In genomic region chr9:63721573-63722275, GRCm38 (mm10) we compare ENCODE assay signal across 8 mouse cellular contexts. TPM values are rescaled to one million over a fixed set of nuclear protein-coding genes. Genes with fewer than 3 reads are reported as not detected.
DNase-seq lines count a peak whose midpoint lies in the region; ATAC-seq and TF ChIP-seq lines count a peak whose summit lies in the region.

No protein-coding gene starts in this region.

- no peak overlapping the region for H3K4me2 ChIP-seq in intestine, embryonic 15.5 days (replicated peaks)
- H3K4me2 ChIP-seq in intestine, postnatal 0 days (replicated peaks; ENCODE audit: low read depth), result no peak overlapping the region
- no peak overlapping the region for H3K4me2 ChIP-seq in liver, embryonic 13.5 days

- H3K9ac ChIP-seq in intestine, embryonic 15.5 days, result no peak overlapping the region
- H3K9ac ChIP-seq in intestine, postnatal 0 days (ENCODE audit: low read depth, low read length), result no peak overlapping the region
- H3K9ac ChIP-seq in liver, embryonic 13.5 days, result no peak overlapping the region

- H3K36me3 ChIP-seq in intestine, embryonic 15.5 days, result no peaks in the 10 kb centered on the region
- peaks cover 3% of the 10 kb centered on the region; the same call in 1 of the 2 replicates for H3K36me3 ChIP-seq in intestine, postnatal 0 days (ENCODE audit: control insufficient read depth, insufficient read depth)
- no peaks in the 10 kb centered on the region for H3K36me3 ChIP-seq in liver, embryonic 13.5 days

- H3K9me3 ChIP-seq in intestine, embryonic 15.5 days, result no peaks in the 10 kb centered on the region
- no peaks in the 10 kb centered on the region for H3K9me3 ChIP-seq in intestine, postnatal 0 days (ENCODE audit: control insufficient read depth)
- no peaks in the 10 kb centered on the region for H3K9me3 ChIP-seq in liver, embryonic 13.5 days (replicated peaks)

- no peak overlapping the region for H3K4me3 ChIP-seq in intestine, embryonic 15.5 days (replicated peaks)
- H3K4me3 ChIP-seq in intestine, postnatal 0 days (ENCODE audit: low read depth, low read length), result no peak overlapping the region
- H3K4me3 ChIP-seq in liver, embryonic 13.5 days (replicated peaks), result no peak overlapping the region

- H3K27me3 ChIP-seq in intestine, embryonic 15.5 days (replicated peaks), result no peaks in the 10 kb centered on the region
- H3K27me3 ChIP-seq in intestine, postnatal 0 days (replicated peaks; ENCODE audit: control insufficient read depth, insufficient read depth, low read length), result no peaks in the 10 kb centered on the region
- H3K27me3 ChIP-seq in liver, embryonic 13.5 days, result no peaks in the 10 kb centered on the region

- H3K27ac ChIP-seq in intestine, embryonic 15.5 days, result 0 out of 2 replicates have a peak overlapping the region, but pooled peaks have one; percentile 1
- H3K27ac ChIP-seq in intestine, postnatal 0 days (ENCODE audit: low read depth, low read length), result no peak overlapping the region
- peak overlapping the region; percentile 15 for H3K27ac ChIP-seq in liver, embryonic 13.5 days

- TF ChIP-seq CTCF in intestine, postnatal 0 days (IDR thresholded peaks at IDR 0.05; ENCODE audit: low read depth), result no peak

- peaks cover 58% of the 10 kb centered on the region for H3K4me1 ChIP-seq in intestine, embryonic 15.5 days (replicated peaks)
- peaks cover 10% of the 10 kb centered on the region; the same call in 1 of the 2 replicates for H3K4me1 ChIP-seq in intestine, postnatal 0 days (replicated peaks; ENCODE audit: control insufficient read depth, insufficient read depth, low read length)
- peaks cover 73% of the 10 kb centered on the region for H3K4me1 ChIP-seq in liver, embryonic 13.5 days (replicated peaks)

- DNase-seq in 3134 (ENCODE audit: extremely low read depth, insufficient read length, low spot score), result peak; percentile 66
- peak; percentile 77 for DNase-seq in CD4-positive, CD25-positive, alpha-beta regulatory T cell, adult 2 months (ENCODE audit: low read depth, low spot score)
- no peak for DNase-seq in liver, embryonic 13.5 days
- DNase-seq in frontal cortex, postnatal 36 days (ENCODE audit: low spot score in 2 of 2), result no peak
- no peak for DNase-seq in gastrocnemius, postnatal 36 days
- DNase-seq in cerebellum, adult 9-11 months, result no peak

- intact Hi-C loops in gastrocnemius, postnatal 36 days (cut with DNase I), result no loop called here

- 76% methylated on average over 9 of the region's 9 CpGs for WGBS in intestine, embryonic 15.5 days
- WGBS in intestine, postnatal 0 days, result 78% methylated on average over 9 of the region's 9 CpGs
- WGBS in liver, embryonic 13.5 days (ENCODE audit: insufficient replicate concordance), result 44% methylated on average over 9 of the region's 9 CpGs

- no peak for ATAC-seq in intestine, embryonic 15.5 days
- ATAC-seq in intestine, postnatal 0 days, result no peak
- ATAC-seq in liver, embryonic 13.5 days (ENCODE audit: low read depth), result no peak

RNA-seq across cellular contexts. Expression of gene Smad3, which starts 36.1 kb away (rescaled TPM):
- polyA plus RNA-seq in intestine, embryonic 15.5 days (2015; fragmentation: Nextera tagmentation; extraction: Ambion mirVana), result 14.8 and 15.3 TPM in 2 replicates
- polyA plus RNA-seq in intestine, postnatal 0 days (2015; fragmentation: Nextera tagmentation; extraction: Ambion mirVana), result 5.0 and 5.7 TPM in 2 replicates
- 2.7 and 3.0 TPM in 2 replicates for polyA plus RNA-seq in liver, embryonic 13.5 days (2015; fragmentation: Nextera tagmentation; extraction: Ambion mirVana)
- 10 to 100 TPM; 46.3 to 56.9 TPM for total RNA-seq in gastrocnemius, postnatal 36 days (2021)

Comparison
In these comparisons a context has a peak if more than half of its experiments do, and no peak if none do; other contexts are left out.
1. DNase-seq: peak in 3134 (single experiment) and CD4-positive, CD25-positive, alpha-beta regulatory T cell, adult 2 months (single experiment); none in liver, embryonic 13.5 days (single experiment), frontal cortex, postnatal 36 days (0 of 2), gastrocnemius, postnatal 36 days (0 of 2) and cerebellum, adult 9-11 months (single experiment).